In the genomic region with DNA sequence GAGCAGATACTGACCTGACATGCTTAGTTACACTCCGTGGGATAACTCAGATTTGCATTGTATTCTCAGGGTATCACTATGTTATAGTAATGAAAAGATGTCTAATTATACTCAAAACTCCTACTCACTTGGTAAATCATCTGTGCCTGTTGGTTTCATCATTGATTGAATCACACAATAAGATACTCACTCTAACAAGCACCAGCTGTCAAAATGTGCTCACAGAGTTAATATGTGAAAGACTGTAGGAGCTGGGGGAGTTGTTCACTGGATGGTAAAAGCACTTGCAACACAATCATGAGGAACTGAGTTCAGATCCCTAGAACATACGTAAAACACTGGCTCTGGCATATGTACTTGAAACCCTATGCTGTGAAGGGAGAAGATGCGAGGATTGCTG, we compare ENCODE assay signal across 18 mouse cellular contexts.
"Had no signal": no experiment of that assay in that cellular context is flagged by ENCODE, and none has a peak within 500 bp of the region (broad histone marks: within the 10 kb centered on the region; RNA-seq: fewer than 3 reads in every experiment).

No protein-coding gene starts in this region.

- H3K4me1 ChIP-seq: midbrain, embryonic 10.5 days; midbrain, embryonic 12.5 days; neural tube, embryonic 13.5 days; neural tube, embryonic 15.5 days had no signal

- DNase-seq: lung, embryonic 14.5 days; lung, postnatal 10 days; lung, postnatal 4 days; midbrain, embryonic 14.5 days; retina, postnatal 1 day; right cerebral cortex, adult 18-20 months; right cerebral cortex, postnatal 25 days; right cerebral cortex, postnatal 4 days; spleen, adult 18-20 months; thymus, adult 18-20 months; thymus, postnatal 14 days; thymus, postnatal 36 days had no signal

- H3K4me3 ChIP-seq: midbrain, embryonic 10.5 days; midbrain, embryonic 12.5 days; myocyte; neural tube, embryonic 13.5 days; neural tube, embryonic 15.5 days had no signal

- H3K27me3 ChIP-seq: midbrain, embryonic 12.5 days; neural tube, embryonic 13.5 days; neural tube, embryonic 15.5 days had no signal

- H3K9me3 ChIP-seq: midbrain, embryonic 10.5 days; midbrain, embryonic 12.5 days; neural tube, embryonic 13.5 days; neural tube, embryonic 15.5 days had no signal

- H3K4me2 ChIP-seq: lung, embryonic 14.5 days; midbrain, embryonic 12.5 days; neural tube, embryonic 13.5 days; neural tube, embryonic 15.5 days had no signal

- ATAC-seq: midbrain, embryonic 16.5 days had no signal

- H3K9ac ChIP-seq: lung, embryonic 14.5 days; midbrain, embryonic 12.5 days; neural tube, embryonic 13.5 days; neural tube, embryonic 15.5 days had no signal

- H3K36me3 ChIP-seq: midbrain, embryonic 10.5 days; midbrain, embryonic 12.5 days; neural tube, embryonic 13.5 days; neural tube, embryonic 15.5 days had no signal

- H3K27ac ChIP-seq: midbrain, embryonic 10.5 days; midbrain, embryonic 12.5 days; neural tube, embryonic 13.5 days; neural tube, embryonic 15.5 days had no signal
